Mouse (Mus musculus): ENCODE results near the gene Ifnlr1. TPM values are rescaled to one million over a fixed set of nuclear protein-coding genes. Genes with fewer than 3 reads are reported as not detected.

The Ifnlr1 gene
- polyA plus RNA-seq, 1 experiment from 2014 or later, result 1.8 TPM

GRCm38 (mm10) chr4:135661994-135662393, 24.1 kb upstream of the Ifnlr1 start:
- no peak overlapping the region for H3K4me2 ChIP-seq
- no peaks in the 10 kb centered on the region for H3K36me3 ChIP-seq
- 79% methylated on average over 6 of the region's 6 CpGs for whole genome bisulfite sequencing
- peaks cover 43% of the 10 kb centered on the region for H3K4me1 ChIP-seq
- ATAC-seq (ENCODE audit: insufficient number of reproducible peaks, insufficient read depth, low FRiP score, low TSS enrichment, low read depth), result no peak
- H3K27ac ChIP-seq, result no peak overlapping the region
- no peak overlapping the region for H3K9ac ChIP-seq
- no peaks in the 10 kb centered on the region for H3K27me3 ChIP-seq
- H3K9me3 ChIP-seq, result no peaks in the 10 kb centered on the region
- no peak overlapping the region for H3K4me3 ChIP-seq

GRCm38 (mm10) chr4:135664656-135665055, 21.4 kb upstream of the Ifnlr1 start:
- WGBS, result 67% methylated on average over 6 of the region's 6 CpGs
- Histone ChIP-seq H3K4me1 (peaks cover 20% of the 10 kb centered on the region), H3K27me3 (no peaks in the 10 kb centered on the region), H3K9me3 (no peaks in the 10 kb centered on the region), H3K36me3 (no peaks in the 10 kb centered on the region), H3K4me2 (no peak overlapping the region), H3K27ac (no peak overlapping the region), H3K4me3 (no peak overlapping the region), H3K9ac (no peak overlapping the region)
- no peak for ATAC-seq (ENCODE audit: insufficient number of reproducible peaks, insufficient read depth, low FRiP score, low TSS enrichment, low read depth)

GRCm38 (mm10) chr4:135666192-135666975, 19.7 kb upstream of the Ifnlr1 start:
- Histone ChIP-seq H3K4me1 (peaks cover 13% of the 10 kb centered on the region), H3K36me3 (no peaks in the 10 kb centered on the region), H3K27ac (no peak overlapping the region), H3K9ac (no peak overlapping the region), H3K4me2 (no peak overlapping the region), H3K27me3 (no peaks in the 10 kb centered on the region), H3K4me3 (no peak overlapping the region), H3K9me3 (no peaks in the 10 kb centered on the region)
- no peak for ATAC-seq (ENCODE audit: insufficient number of reproducible peaks, insufficient read depth, low FRiP score, low TSS enrichment, low read depth)
- 57% methylated on average over 17 of the region's 17 CpGs for WGBS

- H3K4me3 ChIP-seq, result no peak overlapping the region
- 14% methylated on average over 16 of the region's 16 CpGs for WGBS
- no peaks in the 10 kb centered on the region for H3K36me3 ChIP-seq
- H3K4me1 ChIP-seq, result peaks cover 12% of the 10 kb centered on the region; the same call in 1 of the 2 replicates
- H3K9me3 ChIP-seq, result no peaks in the 10 kb centered on the region
- H3K9ac ChIP-seq, result no peak overlapping the region
- peak overlapping the region; percentile 38 for H3K4me2 ChIP-seq
- no peak for ATAC-seq (ENCODE audit: insufficient number of reproducible peaks, insufficient read depth, low FRiP score, low TSS enrichment, low read depth)
- no peak overlapping the region for H3K27ac ChIP-seq
- no peaks in the 10 kb centered on the region for H3K27me3 ChIP-seq
Observed at GRCm38 (mm10) chr4:135667266-135667844, 18.7 kb upstream of the Ifnlr1 start.

GRCm38 (mm10) chr4:135673507-135673906, 12.6 kb upstream of the Ifnlr1 start:
- Histone ChIP-seq H3K4me3 (no peak overlapping the region), H3K36me3 (no peaks in the 10 kb centered on the region), H3K27me3 (no peaks in the 10 kb centered on the region; the same call in 1 of the 2 replicates), H3K4me2 (no peak overlapping the region), H3K27ac (no peak overlapping the region), H3K9ac (no peak overlapping the region), H3K4me1 (peaks cover 20% of the 10 kb centered on the region), H3K9me3 (no peaks in the 10 kb centered on the region)
- WGBS, result 66% methylated on average over 3 of the region's 3 CpGs
- no peak for ATAC-seq (ENCODE audit: insufficient number of reproducible peaks, insufficient read depth, low FRiP score, low TSS enrichment, low read depth)

GRCm38 (mm10) chr4:135674993-135675392, 11.1 kb upstream of the Ifnlr1 start:
- Histone ChIP-seq H3K27ac (no peak overlapping the region), H3K4me3 (no peak overlapping the region), H3K36me3 (no peaks in the 10 kb centered on the region), H3K9me3 (no peaks in the 10 kb centered on the region), H3K27me3 (no peaks in the 10 kb centered on the region; the same call in 1 of the 2 replicates), H3K9ac (no peak overlapping the region), H3K4me2 (no peak overlapping the region), H3K4me1 (peaks cover 20% of the 10 kb centered on the region)
- no peak for ATAC-seq (ENCODE audit: insufficient number of reproducible peaks, insufficient read depth, low FRiP score, low TSS enrichment, low read depth)
- WGBS, result 46% methylated on average over 9 of the region's 9 CpGs

- no peak for ATAC-seq (ENCODE audit: insufficient number of reproducible peaks, insufficient read depth, low FRiP score, low TSS enrichment, low read depth)
- H3K4me3 ChIP-seq, result no peak overlapping the region
- H3K4me1 ChIP-seq, result peaks cover 20% of the 10 kb centered on the region
- 82% methylated on average over 5 of the region's 5 CpGs for WGBS
- no peak overlapping the region for H3K9ac ChIP-seq
- no peak overlapping the region for H3K27ac ChIP-seq
- H3K9me3 ChIP-seq, result no peaks in the 10 kb centered on the region
- no peaks in the 10 kb centered on the region; the same call in 1 of the 2 replicates for H3K27me3 ChIP-seq
- H3K36me3 ChIP-seq, result no peaks in the 10 kb centered on the region
- H3K4me2 ChIP-seq, result no peak overlapping the region
Observed at GRCm38 (mm10) chr4:135676476-135676875, 9.6 kb upstream of the Ifnlr1 start.

GRCm38 (mm10) chr4:135679316-135679715, 6.8 kb upstream of the Ifnlr1 start:
- WGBS, result 53% methylated on average over 4 of the region's 4 CpGs
- Histone ChIP-seq H3K4me3 (no peak overlapping the region), H3K4me1 (peaks cover 11% of the 10 kb centered on the region), H3K36me3 (no peaks in the 10 kb centered on the region), H3K9me3 (no peaks in the 10 kb centered on the region), H3K27ac (no peak overlapping the region), H3K27me3 (peaks cover 13% of the 10 kb centered on the region), H3K4me2 (no peak overlapping the region), H3K9ac (no peak overlapping the region)
- ATAC-seq (ENCODE audit: insufficient number of reproducible peaks, insufficient read depth, low FRiP score, low TSS enrichment, low read depth), result no peak

- Histone ChIP-seq H3K4me3 (no peak overlapping the region), H3K9me3 (no peaks in the 10 kb centered on the region)
- 76% methylated on average over 5 of the region's 5 CpGs for whole genome bisulfite sequencing
Observed at GRCm38 (mm10) chr4:135681789-135682188, 4.3 kb upstream of the Ifnlr1 start.

GRCm38 (mm10) chr4:135683553-135683952, 2.5 kb upstream of the Ifnlr1 start:
- Histone ChIP-seq H3K27me3 (peaks cover 55% of the 10 kb centered on the region), H3K4me3 (no peak overlapping the region)

More at GRCm38 (mm10) chr4:135681789-135682188, 4.3 kb upstream of the Ifnlr1 start:
- H3K27ac ChIP-seq, result no peak overlapping the region
- peaks cover 37% of the 10 kb centered on the region for H3K27me3 ChIP-seq
- H3K4me2 ChIP-seq, result no peak overlapping the region
- no peak for ATAC-seq (ENCODE audit: insufficient number of reproducible peaks, insufficient read depth, low FRiP score, low TSS enrichment, low read depth)
- no peak overlapping the region for H3K9ac ChIP-seq
- peaks cover 2% of the 10 kb centered on the region; the same call in 1 of the 2 replicates for H3K4me1 ChIP-seq
- H3K36me3 ChIP-seq, result no peaks in the 10 kb centered on the region

GRCm38 (mm10) chr4:135684731-135685130, 1.4 kb upstream of the Ifnlr1 start:
- no peak overlapping the region for H3K4me3 ChIP-seq
- no peak overlapping the region for H3K9ac ChIP-seq
- H3K36me3 ChIP-seq, result no peaks in the 10 kb centered on the region
- H3K27ac ChIP-seq, result no peak overlapping the region
- 30% methylated on average over 3 of the region's 3 CpGs for WGBS
- no peak overlapping the region for H3K4me2 ChIP-seq
- no peaks in the 10 kb centered on the region for H3K9me3 ChIP-seq
- ATAC-seq (ENCODE audit: insufficient number of reproducible peaks, insufficient read depth, low FRiP score, low TSS enrichment, low read depth), result no peak
- H3K4me1 ChIP-seq, result peaks cover 3% of the 10 kb centered on the region; the same call in 1 of the 2 replicates
- peaks cover 60% of the 10 kb centered on the region for H3K27me3 ChIP-seq

More at GRCm38 (mm10) chr4:135683553-135683952, 2.5 kb upstream of the Ifnlr1 start:
- 22% methylated on average over 4 of the region's 4 CpGs for WGBS
- no peak overlapping the region for H3K9ac ChIP-seq
- H3K4me2 ChIP-seq, result no peak overlapping the region
- H3K9me3 ChIP-seq, result no peaks in the 10 kb centered on the region
- no peaks in the 10 kb centered on the region for H3K36me3 ChIP-seq
- H3K4me1 ChIP-seq, result peaks cover 3% of the 10 kb centered on the region; the same call in 1 of the 2 replicates
- no peak overlapping the region for H3K27ac ChIP-seq
- no peak for ATAC-seq (ENCODE audit: insufficient number of reproducible peaks, insufficient read depth, low FRiP score, low TSS enrichment, low read depth)

- ATAC-seq (ENCODE audit: insufficient number of reproducible peaks, insufficient read depth, low FRiP score, low TSS enrichment, low read depth), result no peak
- peak overlapping the region; percentile 23; the same call in 1 of the 2 replicates for H3K27ac ChIP-seq
- WGBS, result under 1% methylated on average over 21 of the region's 21 CpGs
- peaks cover 3% of the 10 kb centered on the region; the same call in 1 of the 2 replicates for H3K4me1 ChIP-seq
- H3K4me3 ChIP-seq, result peak overlapping the region; percentile 62
- H3K9me3 ChIP-seq, result no peaks in the 10 kb centered on the region
- peaks cover 60% of the 10 kb centered on the region for H3K27me3 ChIP-seq
- peak overlapping the region; percentile 78 for H3K9ac ChIP-seq
- peak overlapping the region; percentile 99 for H3K4me2 ChIP-seq
- no peaks in the 10 kb centered on the region for H3K36me3 ChIP-seq
Observed at GRCm38 (mm10) chr4:135686568-135686953, 474 bp downstream of the Ifnlr1 start.

Data from embryonic facial prominence, embryonic 13.5 days (tissue).